ENCODE assay signal across 8 mouse cellular contexts in the genomic region with DNA sequence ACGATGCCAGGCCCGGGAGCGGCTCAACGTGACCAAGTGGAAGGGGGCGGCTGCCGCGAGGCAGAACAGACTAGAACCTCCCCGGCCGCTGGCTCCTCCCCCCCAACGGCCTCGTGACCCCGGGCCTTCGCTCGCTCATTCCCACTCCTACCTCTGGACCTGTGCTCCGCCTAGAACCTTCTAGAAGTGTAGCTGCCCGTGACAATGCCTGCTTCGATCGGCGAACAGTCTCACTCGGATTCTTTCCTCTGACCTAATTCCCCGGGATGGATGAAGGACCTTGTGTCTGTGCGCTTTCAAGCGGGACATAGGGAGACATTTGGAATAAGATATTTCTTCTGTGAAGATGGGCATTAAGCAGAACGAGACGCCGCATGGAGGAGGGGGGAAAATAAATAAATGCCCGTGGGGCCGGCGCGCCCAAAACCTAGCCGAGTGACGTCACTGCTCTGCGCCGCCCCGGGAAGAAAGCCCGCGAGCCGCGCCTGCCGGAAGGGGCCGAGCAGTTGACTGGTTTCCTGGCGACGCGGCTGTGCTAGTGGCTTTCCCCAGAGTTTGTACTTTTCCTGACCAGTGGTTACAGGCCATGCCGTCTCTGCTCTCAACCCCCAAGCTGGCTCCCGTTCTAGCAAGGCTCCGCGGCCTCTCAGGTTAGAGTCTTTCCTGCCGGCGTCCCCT. TPM values are rescaled to one million over a fixed set of nuclear protein-coding genes. Genes with fewer than 3 reads are reported as not detected.
DNase-seq lines count a peak whose midpoint lies in the region; ATAC-seq lines count a peak whose summit lies in the region.

Gene St13, minus strand, starts transcription at position 440 of the 678 bp plus-strand sequence.
Gene Xpnpep3, plus strand, starts transcription at position 501 of the 678 bp plus-strand sequence.

- peak; percentile 98 for DNase-seq in NIH3T3 (ENCODE audit: low read depth)
- peak; percentile 99 for DNase-seq in cerebellum, postnatal 10 days
- DNase-seq in frontal cortex, postnatal 14 days (ENCODE audit: low spot score in 2 of 2) = peak; percentile 94 to 97
- DNase-seq in layer of hippocampus, postnatal 25 days (ENCODE audit: extremely low spot score in 1 of 2, low spot score in 1 of 2) = peak; percentile 99
- peak; percentile 97 for DNase-seq in lung, postnatal 25 days (ENCODE audit: low spot score)
- peak; percentile 97 for DNase-seq in retina, embryonic 14.5 days (ENCODE audit: low spot score)
- DNase-seq in thymus, postnatal 4 days = peak; percentile 99

- H3K27ac ChIP-seq in hindbrain, embryonic 13.5 days = peak within 1 kb of the TSS; percentile 96

- under 1% methylated on average over 50 of the region's 50 CpGs for WGBS in hindbrain, embryonic 13.5 days

- no peaks in the 10 kb centered on the region for H3K36me3 ChIP-seq in hindbrain, embryonic 13.5 days

- H3K4me2 ChIP-seq in hindbrain, embryonic 13.5 days = peak within 1 kb of the TSS; percentile 81

- peak; percentile 99 for ATAC-seq in hindbrain, embryonic 13.5 days (ENCODE audit: low FRiP score)

- peak within 1 kb of the TSS; percentile 96 for H3K4me3 ChIP-seq in hindbrain, embryonic 13.5 days

- no peaks in the 10 kb centered on the region for H3K27me3 ChIP-seq in hindbrain, embryonic 13.5 days

- H3K4me1 ChIP-seq in hindbrain, embryonic 13.5 days (replicated peaks) = peaks cover 34% of the 10 kb centered on the region

- no peaks in the 10 kb centered on the region for H3K9me3 ChIP-seq in hindbrain, embryonic 13.5 days

- peak within 1 kb of the TSS; percentile 92 for H3K9ac ChIP-seq in hindbrain, embryonic 13.5 days

RNA-seq across cellular contexts. Expression of gene St13, which starts in this region (rescaled TPM):
- 186 and 191 TPM in 2 replicates for polyA plus RNA-seq in hindbrain, embryonic 13.5 days (2015; fragmentation: Nextera tagmentation; extraction: Ambion mirVana)
- total RNA-seq in layer of hippocampus, postnatal 25 days (2021) = 100 to 1,000 TPM; 171 to 182 TPM

RNA-seq across cellular contexts. Expression of gene Xpnpep3, which starts in this region (rescaled TPM):
- 8.6 and 10.1 TPM in 2 replicates for polyA plus RNA-seq in hindbrain, embryonic 13.5 days (2015; fragmentation: Nextera tagmentation; extraction: Ambion mirVana)
- total RNA-seq in layer of hippocampus, postnatal 25 days (2021) = 10 to 100 TPM; 13.4 to 15.3 TPM

Comparison
In these comparisons a context has a peak if more than half of its experiments do, and no peak if none do; other contexts are left out.
1. Peak in every context shown above with its lines: DNase-seq, ATAC-seq, H3K4me3 ChIP-seq and H3K27ac ChIP-seq.